Mouse (Mus musculus): ENCODE measurements at regions not wholly inside any gene's neighbourhood (a gene's known extent, or its start where the extent isn't known, plus 50 kb on each side); places are given as distances from the start of the nearest gene placed in this dataset.

DNA sequence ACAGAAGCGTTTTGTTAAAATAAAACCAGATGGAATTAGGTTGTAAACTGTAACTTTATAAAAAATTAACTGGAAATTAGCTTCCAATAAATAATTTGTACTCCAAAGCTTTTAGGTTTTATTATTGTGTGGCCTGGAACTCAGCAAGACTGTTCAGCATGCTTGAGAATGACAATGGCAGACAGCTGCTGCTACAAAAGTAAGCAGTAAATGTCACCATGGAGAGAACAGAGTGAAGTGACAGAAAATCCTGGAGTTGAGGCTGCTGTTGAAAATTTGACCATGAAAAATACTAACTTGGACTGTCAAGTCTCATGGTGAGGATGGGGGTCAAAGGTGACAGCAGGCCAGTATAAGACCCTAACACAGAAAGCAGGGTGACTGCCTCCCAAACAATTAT lies 340.2 kb downstream of the Klf6 start:
- no peak for DNase-seq
- ATAC-seq (ENCODE audit: insufficient read depth): no peak
- H3K27ac ChIP-seq (ENCODE audit: low read depth): no peak overlapping the region
- H3K27me3 ChIP-seq (ENCODE audit: insufficient read depth, low read length): no peaks in the 10 kb centered on the region
- H3K36me3 ChIP-seq (ENCODE audit: insufficient read depth): no peaks in the 10 kb centered on the region
- H3K9ac ChIP-seq: no peak overlapping the region
- H3K4me3 ChIP-seq (ENCODE audit: low read depth, low read length): no peak overlapping the region
- no peaks in the 10 kb centered on the region for H3K9me3 ChIP-seq (ENCODE audit: low read depth, low read length)
- no peaks in the 10 kb centered on the region for H3K4me1 ChIP-seq (ENCODE audit: insufficient read depth)
- no peak overlapping the region for H3K4me2 ChIP-seq
- no peak for TF ChIP-seq CTCF (IDR thresholded peaks at IDR 0.05; ENCODE audit: low read depth)
- 88% methylated on average over 1 of the region's 1 CpGs for WGBS

GRCm38 (mm10) chr13:6204801-6205200 lies 343.1 kb upstream of the Pitrm1 start:
- no peaks in the 10 kb centered on the region for H3K27me3 ChIP-seq (ENCODE audit: insufficient read depth, low read length)
- no peak for TF ChIP-seq CTCF (IDR thresholded peaks at IDR 0.05; ENCODE audit: low read depth)
- no peaks in the 10 kb centered on the region for H3K9me3 ChIP-seq (ENCODE audit: low read depth, low read length)
- H3K4me2 ChIP-seq: no peak overlapping the region
- WGBS: 65% methylated on average over 4 of the region's 4 CpGs
- H3K4me1 ChIP-seq (ENCODE audit: insufficient read depth): no peaks in the 10 kb centered on the region
- H3K27ac ChIP-seq (ENCODE audit: low read depth): no peak overlapping the region
- no peak overlapping the region for H3K4me3 ChIP-seq (ENCODE audit: low read depth, low read length)
- H3K36me3 ChIP-seq (ENCODE audit: insufficient read depth): no peaks in the 10 kb centered on the region
- no peak for DNase-seq
- ATAC-seq (ENCODE audit: insufficient read depth): no peak
- H3K9ac ChIP-seq: no peak overlapping the region

DNA sequence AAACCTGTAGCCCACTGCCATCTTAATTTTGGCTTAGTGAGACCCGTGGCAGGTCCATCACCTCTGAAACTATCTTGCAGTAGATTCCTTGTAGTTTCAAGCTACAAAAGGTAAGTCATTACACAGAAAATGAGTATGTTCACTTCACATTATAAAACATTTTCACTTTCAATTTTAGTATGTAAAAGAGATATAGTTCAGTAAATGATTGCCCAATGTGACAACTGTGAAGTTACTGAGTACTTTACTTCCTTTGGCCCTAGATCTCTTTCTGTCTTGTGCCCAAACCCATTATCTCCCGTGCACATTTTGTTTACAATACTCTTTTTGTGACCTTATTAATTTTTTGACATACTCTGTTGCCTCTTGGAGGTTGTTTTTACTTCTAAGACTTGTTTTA lies 335.4 kb upstream of the Pitrm1 start:
- H3K36me3 ChIP-seq (ENCODE audit: insufficient read depth): no peaks in the 10 kb centered on the region
- 39% methylated on average over 2 of the region's 2 CpGs for WGBS
- TF ChIP-seq CTCF (IDR thresholded peaks at IDR 0.05; ENCODE audit: low read depth): no peak
- no peak overlapping the region for H3K4me2 ChIP-seq
- DNase-seq: no peak
- no peaks in the 10 kb centered on the region for H3K27me3 ChIP-seq (ENCODE audit: insufficient read depth, low read length)
- H3K4me3 ChIP-seq (ENCODE audit: low read depth, low read length): no peak overlapping the region
- no peaks in the 10 kb centered on the region for H3K9me3 ChIP-seq (ENCODE audit: low read depth, low read length)
- no peak overlapping the region for H3K27ac ChIP-seq (ENCODE audit: low read depth)
- no peaks in the 10 kb centered on the region for H3K4me1 ChIP-seq (ENCODE audit: insufficient read depth)
- no peak overlapping the region for H3K9ac ChIP-seq
- ATAC-seq (ENCODE audit: insufficient read depth): no peak

GRCm38 (mm10) chr13:6214189-6214588 lies 333.8 kb upstream of the Pitrm1 start:
- Histone ChIP-seq H3K4me2 (no peak overlapping the region), H3K9me3 (ENCODE audit: low read depth, low read length) (no peaks in the 10 kb centered on the region), H3K36me3 (ENCODE audit: insufficient read depth) (no peaks in the 10 kb centered on the region), H3K4me1 (ENCODE audit: insufficient read depth) (no peaks in the 10 kb centered on the region), H3K4me3 (ENCODE audit: low read depth, low read length) (no peak overlapping the region), H3K27ac (ENCODE audit: low read depth) (no peak overlapping the region), H3K27me3 (ENCODE audit: insufficient read depth, low read length) (no peaks in the 10 kb centered on the region), H3K9ac (no peak overlapping the region)
- DNase-seq (no peak), ATAC-seq (ENCODE audit: insufficient read depth) (no peak)
- TF ChIP-seq CTCF (IDR thresholded peaks at IDR 0.05; ENCODE audit: low read depth): no peak
- WGBS: 93% methylated on average over 2 of the region's 2 CpGs

DNA sequence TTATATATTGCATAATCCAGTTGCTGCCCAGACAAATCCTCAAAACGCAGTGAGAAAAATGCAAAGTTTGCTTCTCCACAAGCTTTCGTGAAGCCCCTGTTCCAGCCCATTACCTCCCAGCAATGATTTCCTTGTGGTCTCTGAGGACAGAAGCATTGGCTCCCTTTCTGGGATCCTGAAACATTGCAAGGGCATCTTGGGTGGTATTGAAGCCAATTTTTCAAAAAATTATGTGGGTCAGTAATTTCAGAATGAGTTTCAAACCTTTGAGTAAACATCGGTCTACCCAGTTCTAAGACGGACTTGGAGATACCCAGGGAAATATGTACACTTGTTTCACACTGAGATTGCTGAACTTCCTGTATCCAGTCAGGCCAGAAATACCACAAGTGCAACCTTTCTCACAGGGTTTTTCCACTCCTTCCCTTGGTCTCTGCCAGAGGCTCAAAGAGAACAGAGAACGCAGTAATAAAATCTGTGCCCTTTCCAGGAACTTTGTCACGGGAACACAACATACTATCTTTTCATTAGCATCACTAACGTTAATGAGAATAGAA lies 321.8 kb upstream of the Pitrm1 start:
- WGBS: 85% methylated on average over 7 of the region's 7 CpGs

GRCm38 (mm10) chr13:6228278-6228677 lies 319.7 kb upstream of the Pitrm1 start:
- H3K27ac ChIP-seq (ENCODE audit: low read depth): no peak overlapping the region
- no peak for TF ChIP-seq CTCF (IDR thresholded peaks at IDR 0.05; ENCODE audit: low read depth)
- no peaks in the 10 kb centered on the region for H3K27me3 ChIP-seq (ENCODE audit: insufficient read depth, low read length)
- H3K4me3 ChIP-seq (ENCODE audit: low read depth, low read length): no peak overlapping the region
- H3K9me3 ChIP-seq (ENCODE audit: low read depth, low read length): no peaks in the 10 kb centered on the region
- no peaks in the 10 kb centered on the region for H3K36me3 ChIP-seq (ENCODE audit: insufficient read depth)
- DNase-seq: no peak
- WGBS: 90% methylated on average over 1 of the region's 1 CpGs
- H3K4me1 ChIP-seq (ENCODE audit: insufficient read depth): no peaks in the 10 kb centered on the region
- no peak for ATAC-seq (ENCODE audit: insufficient read depth)
- H3K4me2 ChIP-seq: no peak overlapping the region
- no peak overlapping the region for H3K9ac ChIP-seq

More for the DNA sequence above, 321.8 kb upstream of the Pitrm1 start:
- Histone ChIP-seq H3K27ac (ENCODE audit: low read depth) (no peak overlapping the region), H3K4me1 (ENCODE audit: insufficient read depth) (no peaks in the 10 kb centered on the region), H3K4me3 (ENCODE audit: low read depth, low read length) (no peak overlapping the region), H3K27me3 (ENCODE audit: insufficient read depth, low read length) (no peaks in the 10 kb centered on the region), H3K9me3 (ENCODE audit: low read depth, low read length) (no peaks in the 10 kb centered on the region), H3K36me3 (ENCODE audit: insufficient read depth) (no peaks in the 10 kb centered on the region), H3K4me2 (no peak overlapping the region), H3K9ac (no peak overlapping the region)
- TF ChIP-seq CTCF (IDR thresholded peaks at IDR 0.05; ENCODE audit: low read depth): no peak
- no peak for DNase-seq
- ATAC-seq (ENCODE audit: insufficient read depth): no peak

DNA sequence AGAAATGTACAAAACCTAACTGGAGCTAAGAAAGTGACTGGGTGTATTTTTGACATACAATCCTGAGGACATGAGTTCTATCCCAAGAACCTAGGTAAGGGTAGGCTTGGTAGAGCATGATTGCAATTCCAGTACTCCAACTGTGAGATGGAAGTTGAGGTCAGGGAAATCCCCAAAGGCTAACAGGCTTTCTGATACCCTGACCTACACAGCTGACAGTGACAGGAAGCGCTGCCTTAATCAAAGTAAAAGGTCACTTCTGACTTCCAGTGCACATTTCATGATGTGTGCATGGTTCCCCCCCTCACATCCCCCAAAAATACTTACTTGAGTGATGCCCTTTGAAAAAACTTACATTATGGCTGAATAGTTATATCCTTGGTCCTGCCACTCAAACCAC lies 312.6 kb upstream of the Pitrm1 start:
- no peaks in the 10 kb centered on the region for H3K4me1 ChIP-seq (ENCODE audit: insufficient read depth)

GRCm38 (mm10) chr13:6236503-6236902 lies 311.4 kb upstream of the Pitrm1 start:
- no peaks in the 10 kb centered on the region for H3K4me1 ChIP-seq (ENCODE audit: insufficient read depth)
- DNase-seq (no peak), ATAC-seq (ENCODE audit: insufficient read depth) (no peak)
- no peaks in the 10 kb centered on the region for H3K36me3 ChIP-seq (ENCODE audit: insufficient read depth)
- H3K4me2 ChIP-seq: no peak overlapping the region
- no peaks in the 10 kb centered on the region for H3K9me3 ChIP-seq (ENCODE audit: low read depth, low read length)
- H3K9ac ChIP-seq: no peak overlapping the region
- 86% methylated on average over 8 of the region's 8 CpGs for WGBS
- no peak overlapping the region for H3K27ac ChIP-seq (ENCODE audit: low read depth)
- no peak overlapping the region for H3K4me3 ChIP-seq (ENCODE audit: low read depth, low read length)
- H3K27me3 ChIP-seq (ENCODE audit: insufficient read depth, low read length): no peaks in the 10 kb centered on the region
- no peak for TF ChIP-seq CTCF (IDR thresholded peaks at IDR 0.05; ENCODE audit: low read depth)

More for the DNA sequence above, 312.6 kb upstream of the Pitrm1 start:
- ATAC-seq (ENCODE audit: insufficient read depth) (no peak), DNase-seq (no peak)
- Histone ChIP-seq H3K36me3 (ENCODE audit: insufficient read depth) (no peaks in the 10 kb centered on the region), H3K4me2 (no peak overlapping the region), H3K9ac (no peak overlapping the region), H3K9me3 (ENCODE audit: low read depth, low read length) (no peaks in the 10 kb centered on the region), H3K27me3 (ENCODE audit: insufficient read depth, low read length) (no peaks in the 10 kb centered on the region), H3K27ac (ENCODE audit: low read depth) (no peak overlapping the region), H3K4me3 (ENCODE audit: low read depth, low read length) (no peak overlapping the region)
- WGBS: 82% methylated on average over 1 of the region's 1 CpGs
- no peak for TF ChIP-seq CTCF (IDR thresholded peaks at IDR 0.05; ENCODE audit: low read depth)
